9 mouse cellular contexts compared by ENCODE assay signal in genomic region chr6:127502530-127502929, GRCm38 (mm10). TPM values are rescaled to one million over a fixed set of nuclear protein-coding genes. Genes with fewer than 3 reads are reported as not detected.
A peak's percentile ranks its signal among the peaks of the same experiment; 100 is the strongest.
DNase-seq lines count a peak whose midpoint lies in the region; ATAC-seq and TF ChIP-seq lines count a peak whose summit lies in the region.
"Had no signal": no experiment of that assay in that cellular context is flagged by ENCODE, and none has a peak within 500 bp of the region (broad histone marks: within the 10 kb centered on the region; RNA-seq: fewer than 3 reads in every experiment).

No protein-coding gene starts in this region.

- intact Hi-C loops in gastrocnemius, adult 2 months (cut with DNase I), result no loop called here

- no peaks in the 10 kb centered on the region for H3K36me3 ChIP-seq in hindbrain, postnatal 0 days (ENCODE audit: insufficient read depth, low read length)
- no peaks in the 10 kb centered on the region for H3K36me3 ChIP-seq in liver, postnatal 0 days (replicated peaks; ENCODE audit: insufficient read depth, low read length)
- H3K36me3 ChIP-seq: limb, embryonic 15.5 days had no signal

- H3K4me3 ChIP-seq in gastrocnemius, adult 2 months, result no peak overlapping the region
- H3K4me3 ChIP-seq in hindbrain, postnatal 0 days (ENCODE audit: low read length), result no peak overlapping the region
- H3K4me3 ChIP-seq in liver, postnatal 0 days (ENCODE audit: low read depth, low read length), result no peak overlapping the region
- H3K4me3 ChIP-seq: limb, embryonic 15.5 days had no signal

- no peaks in the 10 kb centered on the region for H3K9me3 ChIP-seq in hindbrain, postnatal 0 days (ENCODE audit: low read length)
- H3K9me3 ChIP-seq in liver, postnatal 0 days (ENCODE audit: low read length), result no peaks in the 10 kb centered on the region
- H3K9me3 ChIP-seq: limb, embryonic 15.5 days had no signal

- H3K27me3 ChIP-seq in hindbrain, postnatal 0 days (ENCODE audit: insufficient read depth, low read length), result no peaks in the 10 kb centered on the region
- H3K27me3 ChIP-seq in liver, postnatal 0 days (ENCODE audit: insufficient read depth, low read length), result no peaks in the 10 kb centered on the region
- H3K27me3 ChIP-seq: limb, embryonic 15.5 days had no signal

- WGBS in hindbrain, postnatal 0 days, result 56% methylated on average over 3 of the region's 3 CpGs
- WGBS in liver, postnatal 0 days (ENCODE audit: insufficient replicate concordance), result 38% methylated on average over 3 of the region's 3 CpGs

- TF ChIP-seq CTCF in gastrocnemius, adult 2 months (IDR thresholded peaks at IDR 0.05), result peak; percentile 78
- peak; percentile 84 for TF ChIP-seq CTCF in hindbrain, postnatal 0 days (IDR thresholded peaks at IDR 0.05; ENCODE audit: low read depth)
- TF ChIP-seq CTCF in liver, postnatal 0 days (IDR thresholded peaks at IDR 0.05; ENCODE audit: low read depth), result peak; percentile 76

- no peaks in the 10 kb centered on the region for H3K4me1 ChIP-seq in hindbrain, postnatal 0 days (ENCODE audit: insufficient read depth, low read length)
- no peaks in the 10 kb centered on the region for H3K4me1 ChIP-seq in liver, postnatal 0 days (ENCODE audit: insufficient read depth)

- TF ChIP-seq EP300 in liver, postnatal 0 days (IDR thresholded peaks at IDR 0.05; ENCODE audit: low read depth), result no peak

- no peak overlapping the region for H3K4me2 ChIP-seq in hindbrain, postnatal 0 days (ENCODE audit: low read depth, low read length)
- H3K4me2 ChIP-seq in liver, postnatal 0 days (ENCODE audit: low read depth, low read length), result no peak overlapping the region
- H3K4me2 ChIP-seq: limb, embryonic 15.5 days had no signal

- ATAC-seq in hindbrain, postnatal 0 days, result no peak
- ATAC-seq in liver, postnatal 0 days, result no peak

- no peak overlapping the region for H3K9ac ChIP-seq in hindbrain, postnatal 0 days (replicated peaks; ENCODE audit: low read length)
- H3K9ac ChIP-seq in liver, postnatal 0 days (replicated peaks), result no peak overlapping the region
- H3K9ac ChIP-seq: limb, embryonic 15.5 days had no signal

- no peak overlapping the region for H3K27ac ChIP-seq in gastrocnemius, adult 2 months
- no peak overlapping the region for H3K27ac ChIP-seq in hindbrain, postnatal 0 days
- no peak overlapping the region for H3K27ac ChIP-seq in liver, postnatal 0 days (ENCODE audit: low read depth)
- H3K27ac ChIP-seq: limb, embryonic 15.5 days had no signal

- DNase-seq in gastrocnemius, adult 2 months, result peak; percentile 29
- no peak for DNase-seq in gastrocnemius, adult 8-10 months (ENCODE audit: low spot score in 2 of 2)
- peak; percentile 7 to 17 for DNase-seq in urinary bladder, postnatal 36 days (ENCODE audit: low spot score in 2 of 2)
- no peak for DNase-seq in urinary bladder, adult 2 months (ENCODE audit: low spot score)
- peak; percentile 47 to 57 for DNase-seq in cerebellum, postnatal 36 days
- DNase-seq in hindbrain, postnatal 0 days (ENCODE audit: low spot score), result peak; percentile 83
- DNase-seq in liver, postnatal 0 days, result peak; percentile 54
- peak; percentile 28 for DNase-seq in thymus, postnatal 0 days (ENCODE audit: low spot score)

RNA-seq across cellular contexts. Expression of gene Parp11, which starts 55.9 kb away (rescaled TPM):
- total RNA-seq in gastrocnemius, adult 2 months (2021), result 1 to 10 TPM; 3.3 to 3.6 TPM
- total RNA-seq in gastrocnemius, adult 8-10 months (2022), result 1 to 10 TPM; 2.9 to 4.0 (median 3.9) TPM
- polyA plus RNA-seq in urinary bladder, adult 2 months (2012; rRNA removed), result 15.3 and 19.4 TPM in 2 replicates
- total RNA-seq in hindbrain, postnatal 0 days (2014; rRNA removed), result 38.9 and 39.6 TPM in 2 replicates
- 43.0 and 43.9 TPM in 2 replicates for polyA plus RNA-seq in hindbrain, postnatal 0 days (2015; fragmentation: Nextera tagmentation; extraction: Ambion mirVana)
- polyA plus RNA-seq in liver, postnatal 0 days (2015; fragmentation: Nextera tagmentation; extraction: Ambion mirVana), result 5.5 and 5.8 TPM in 2 replicates
- polyA plus RNA-seq in thymus, postnatal 0 days (2015; fragmentation: Nextera tagmentation; extraction: Ambion mirVana), result 50.7 and 54.9 TPM in 2 replicates

RNA-seq across cellular contexts. Expression of gene Cracr2a, which starts 58.6 kb away (rescaled TPM):
- total RNA-seq in gastrocnemius, adult 2 months (2021), result under 1 TPM; 0.08 to 0.36 TPM
- under 1 TPM; 0.10 to 0.38 (median 0.22) TPM for total RNA-seq in gastrocnemius, adult 8-10 months (2022)
- 0.96 and 1.7 TPM in 2 replicates for polyA plus RNA-seq in urinary bladder, adult 2 months (2012; rRNA removed)
- 0.47 and 0.52 TPM in 2 replicates for total RNA-seq in hindbrain, postnatal 0 days (2014; rRNA removed)
- polyA plus RNA-seq in hindbrain, postnatal 0 days (2015; fragmentation: Nextera tagmentation; extraction: Ambion mirVana), result 1.0 and 1.1 TPM in 2 replicates
- 0.31 and 0.47 TPM in 2 replicates for polyA plus RNA-seq in liver, postnatal 0 days (2015; fragmentation: Nextera tagmentation; extraction: Ambion mirVana)
- 2.0 and 2.7 TPM in 2 replicates for polyA plus RNA-seq in thymus, postnatal 0 days (2015; fragmentation: Nextera tagmentation; extraction: Ambion mirVana)

Comparison
In these comparisons a context has a peak if more than half of its experiments do, and no peak if none do; other contexts are left out.
1. DNase-seq: peak in gastrocnemius, adult 2 months (single experiment), urinary bladder, postnatal 36 days (2 of 2), cerebellum, postnatal 36 days (2 of 2), hindbrain, postnatal 0 days (single experiment), liver, postnatal 0 days (single experiment) and thymus, postnatal 0 days (single experiment); none in gastrocnemius, adult 8-10 months (0 of 2) and urinary bladder, adult 2 months (single experiment).
2. Peak in every context shown above with its lines, with median percentiles within 50 percentile points of each other: CTCF ChIP-seq.